Mouse (Mus musculus): ENCODE data around the gene Cd209d. TPM values are rescaled to one million over a fixed set of nuclear protein-coding genes. Genes with fewer than 3 reads are reported as not detected.
"Not testable (repeated sequence)": the region's sequence is repeated elsewhere in the genome, so short reads cannot be mapped to it uniquely, and the experiment has no call there.

Cd209d gene
- not detected in 2 replicates for total RNA-seq (2015)
- not detected in 2 replicates for total RNA-seq (2017)

GRCm38 (mm10) chr8:3878455-3878854 is at the start of gene Cd209d:
Cd209d (minus strand) TSS chr8:3878555.
- no peak for ATAC-seq (replicated peaks; ENCODE audit: poor library complexity)

GRCm38 (mm10) chr8:3926744-3927143 is 48.4 kb upstream of the Cd209d start, which contains the start of gene Cd209b:
Cd209b (minus strand) TSS chr8:3926844.
- no peak for ATAC-seq (replicated peaks; ENCODE audit: poor library complexity)

GRCm38 (mm10) chr8:3876121-3876520 is 2.2 kb downstream of the Cd209d start:
- ATAC-seq (replicated peaks; ENCODE audit: poor library complexity) = no peak

- not testable (repeated sequence) for ATAC-seq (replicated peaks; ENCODE audit: poor library complexity)
Measured at GRCm38 (mm10) chr8:3862736-3863135, 15.6 kb downstream of the Cd209d start.

GRCm38 (mm10) chr8:3854209-3854608 is 24.1 kb downstream of the Cd209d start, which contains the start of gene Cd209e:
Cd209e (minus strand) TSS chr8:3854309.
- no peak for ATAC-seq (replicated peaks; ENCODE audit: poor library complexity)

Other genes starting within 250 kb of the Cd209d start
- 113 and 143 TPM in 2 replicates for gene Stxbp2, start 247.6 kb downstream of the Cd209d start, total RNA-seq (2015)
- 93.7 and 166 TPM in 2 replicates for gene Stxbp2, start 247.6 kb downstream of the Cd209d start, total RNA-seq (2017)
- gene Retn, start 222.8 kb downstream of the Cd209d start, total RNA-seq (2015) = 0.56 TPM in 1 of 2 replicates, not detected in the other
- gene Retn, start 222.8 kb downstream of the Cd209d start, total RNA-seq (2017) = not detected in 2 replicates
- 21.5 and 30.3 TPM in 2 replicates for gene Mcemp1, start 212.8 kb downstream of the Cd209d start, total RNA-seq (2015)
- gene Mcemp1, start 212.8 kb downstream of the Cd209d start, total RNA-seq (2017) = 16.0 TPM in 2 replicates
- gene Fcor, start 206.2 kb downstream of the Cd209d start, total RNA-seq (2015) = 22.6 and 25.4 TPM in 2 replicates
- 10.5 and 15.2 TPM in 2 replicates for gene Fcor, start 206.2 kb downstream of the Cd209d start, total RNA-seq (2017)
- 19.6 and 22.8 TPM in 2 replicates for gene Trappc5, start 202.3 kb downstream of the Cd209d start, total RNA-seq (2015)
- 37.7 and 38.5 TPM in 2 replicates for gene Trappc5, start 202.3 kb downstream of the Cd209d start, total RNA-seq (2017)
- not detected in 2 replicates for gene Fcer2a, start 184.4 kb downstream of the Cd209d start, total RNA-seq (2015)
- gene Fcer2a, start 184.4 kb downstream of the Cd209d start, total RNA-seq (2017) = not detected in 2 replicates
- not detected in 2 replicates for gene Clec4g, start 157.9 kb downstream of the Cd209d start, total RNA-seq (2015)
- not detected in 2 replicates for gene Clec4g, start 157.9 kb downstream of the Cd209d start, total RNA-seq (2017)
- gene Cd209a, start 129.6 kb downstream of the Cd209d start, total RNA-seq (2015) = 0.35 and 2.1 TPM in 2 replicates
- 0.37 and 0.84 TPM in 2 replicates for gene Cd209a, start 129.6 kb downstream of the Cd209d start, total RNA-seq (2017)
- gene Cd209e, start 24.2 kb downstream of the Cd209d start, total RNA-seq (2015) = not detected in 2 replicates
- gene Cd209e, start 24.2 kb downstream of the Cd209d start, total RNA-seq (2017) = not detected in 2 replicates
- not detected in 2 replicates for gene Cd209b, start 48.3 kb upstream of the Cd209d start, total RNA-seq (2015)
- gene Cd209b, start 48.3 kb upstream of the Cd209d start, total RNA-seq (2017) = not detected in 2 replicates
- gene Cd209c, start 76.2 kb upstream of the Cd209d start, total RNA-seq (2015) = not detected in 2 replicates
- gene Cd209c, start 76.2 kb upstream of the Cd209d start, total RNA-seq (2017) = not detected in 2 replicates
- gene Cd209f, start 227.3 kb upstream of the Cd209d start, total RNA-seq (2015) = not detected in 2 replicates
- 0.30 TPM in 1 of 2 replicates, not detected in the other for gene Cd209f, start 227.3 kb upstream of the Cd209d start, total RNA-seq (2017)

Data from megakaryocyte progenitor cell, adult 5-6 weeks (primary cell).